Mouse (Mus musculus) left cerebral cortex, adult 11 months (tissue): Measurements from ENCODE around the gene Gm19426.

Experiments
- DNase-seq: peaks from one replicate; pipeline ENCODE4 v3.0.0; 2022; ENCODE audit warnings: low spot score

Gene Gm19426

DNA sequence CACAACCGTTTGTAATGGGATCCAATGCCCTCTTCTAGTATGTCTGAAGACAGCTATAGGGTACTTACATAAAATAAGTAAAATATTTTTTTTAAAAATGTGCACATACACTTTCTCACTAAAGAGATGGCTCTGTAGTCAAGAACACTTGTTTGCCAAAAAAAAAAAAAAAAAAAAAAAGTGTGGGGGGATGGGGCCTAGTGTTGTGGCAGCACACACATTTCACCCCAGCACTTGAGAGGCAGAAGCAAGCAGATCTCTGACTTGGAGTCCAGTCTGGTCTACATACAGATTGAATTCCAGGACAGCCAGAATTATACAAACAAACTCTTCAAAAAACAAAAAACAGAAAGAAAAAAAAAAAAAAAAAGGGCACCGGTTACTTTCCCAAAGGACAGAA lies 22.7 kb downstream of the Gm19426 start:
- DNase-seq = no peak

GRCm38 (mm10) chr2:84717357-84717756 lies 26.1 kb downstream of the Gm19426 start:
- DNase-seq = no peak

- DNase-seq = no peak
These were observed 26.8 kb downstream of the Gm19426 start for GRCm38 (mm10) chr2:84716423-84717355.

- peak; percentile 92 for DNase-seq
These were observed 27.7 kb downstream of the Gm19426 start for GRCm38 (mm10) chr2:84715562-84716361.

- DNase-seq = peak; percentile 97
These were observed 28.5 kb downstream of the Gm19426 start, which contains the start of gene Zdhhc5 for GRCm38 (mm10) chr2:84714811-84715561. TSS of gene Zdhhc5 (minus strand) at chr2:84715180.

- no peak for DNase-seq
These were observed 29.0 kb downstream of the Gm19426 start for GRCm38 (mm10) chr2:84714422-84714810.

DNA sequence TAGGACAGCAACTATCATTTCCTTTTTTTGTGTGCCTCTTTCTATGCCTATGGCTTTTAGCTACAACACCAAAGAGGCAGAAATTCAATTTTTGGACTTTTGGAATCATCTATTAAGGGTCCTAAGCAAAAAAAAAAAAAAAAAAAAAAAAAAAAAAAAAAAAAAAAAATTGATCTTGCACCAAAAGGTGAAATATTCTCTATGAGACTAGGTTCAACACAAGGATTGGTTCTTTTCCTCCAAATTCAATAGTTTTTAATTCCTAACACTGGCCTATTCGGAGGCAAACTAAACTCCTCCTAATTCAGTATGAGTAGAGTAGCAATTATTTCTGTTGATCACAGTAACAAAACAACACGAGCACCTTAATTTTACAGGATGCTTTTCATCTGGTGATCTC lies 31.6 kb downstream of the Gm19426 start:
- no peak for DNase-seq

DNA sequence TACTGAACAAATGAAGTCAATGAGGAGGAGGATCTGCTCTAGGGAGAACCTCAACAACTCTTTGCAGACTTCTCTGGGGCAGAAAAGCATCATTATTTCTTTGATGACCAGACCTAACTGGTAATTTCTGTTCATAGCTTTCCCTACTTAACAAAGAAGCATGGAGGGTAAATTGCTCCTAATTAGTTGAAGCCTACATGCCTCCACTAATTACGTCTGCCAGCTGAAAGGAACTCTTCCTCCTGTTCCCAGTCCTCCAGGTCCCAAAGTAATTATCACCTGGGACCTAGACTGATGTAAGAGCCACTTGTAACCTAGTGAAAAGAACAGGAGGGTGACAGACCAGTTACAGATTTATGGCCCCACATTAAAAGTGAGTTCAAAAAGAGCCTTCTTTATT lies 35.9 kb downstream of the Gm19426 start:
- no peak for DNase-seq

DNA sequence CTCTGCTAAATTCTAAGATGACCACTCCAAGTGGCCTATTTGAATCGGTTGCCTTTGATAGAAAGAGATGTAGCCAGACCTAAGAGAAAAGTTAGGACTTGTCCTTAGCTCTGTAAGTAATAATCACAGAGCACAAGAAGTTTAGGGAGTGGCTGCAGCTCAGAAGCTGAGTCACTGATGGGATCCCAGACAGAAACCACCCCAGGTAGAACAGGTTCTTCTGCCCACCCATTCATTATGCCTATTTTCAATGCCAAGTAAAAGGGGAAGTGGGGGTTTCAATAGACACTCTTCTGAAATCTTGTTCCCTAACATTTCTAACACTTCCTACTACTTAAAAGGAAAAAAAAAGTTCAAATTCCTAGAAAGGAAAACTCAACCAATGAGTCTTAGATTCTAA lies 38.2 kb downstream of the Gm19426 start:
- DNase-seq = no peak

- no peak for DNase-seq
These were observed 39.1 kb downstream of the Gm19426 start for GRCm38 (mm10) chr2:84704329-84704728.

GRCm38 (mm10) chr2:84703497-84703896 lies 40.0 kb downstream of the Gm19426 start:
- no peak for DNase-seq

DNA sequence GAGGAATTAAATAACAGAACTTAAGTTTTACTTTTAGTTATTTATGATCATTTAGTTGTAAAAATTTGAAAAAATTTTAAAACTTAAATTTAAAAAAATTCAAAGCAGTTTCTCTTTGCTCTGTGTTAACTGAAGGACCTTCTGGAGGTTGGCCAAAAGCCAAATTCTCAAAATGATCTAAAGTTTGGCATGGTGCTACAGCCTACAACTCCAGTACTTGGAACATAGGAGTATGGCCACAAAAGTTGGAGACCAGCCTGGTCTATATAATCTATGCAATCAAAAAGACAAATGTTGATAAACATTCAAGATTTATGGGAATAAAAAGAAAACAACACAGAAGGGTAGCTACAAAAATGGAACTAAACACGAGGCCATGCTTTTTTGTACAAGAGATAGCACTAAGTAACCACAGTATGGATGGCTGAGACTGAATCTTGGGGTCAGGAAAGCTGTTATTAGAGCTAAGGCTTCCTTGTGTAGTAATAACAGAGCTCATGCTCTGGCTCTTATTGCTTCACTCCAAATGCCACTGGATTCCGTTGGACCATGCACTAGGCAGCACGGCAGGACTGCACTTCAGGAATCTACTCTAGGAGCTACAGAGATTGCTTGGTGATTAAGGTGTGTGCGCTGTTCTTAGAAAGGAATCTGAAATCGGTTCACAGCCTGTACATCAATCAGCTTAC lies 48.3 kb downstream of the Gm19426 start:
- DNase-seq = no peak
